Mouse (Mus musculus) gastrocnemius, adult 18-20 months (tissue): Measurements from ENCODE around the gene Tgm2. TPM values are rescaled to one million over a fixed set of nuclear protein-coding genes. Genes with fewer than 3 reads are reported as not detected.

ENCODE experiments used
- DNase-seq: peaks from one replicate; pipeline ENCODE4 v3.0.0; 2021; ENCODE audit warnings: low spot score
- total RNA-seq, 2 experiments: library from RNA; stranded (reverse); gene quantifications; 2 replicates each; pipeline ENCODE4 v1.2.3; 2021

The Tgm2 gene
- total RNA-seq, 2 experiments from 2014 or later: 40.7 to 47.3 TPM

GRCm38 (mm10) chr2:158115838-158116453 is 30.3 kb downstream of the Tgm2 start:
- no peak for DNase-seq

- no peak for DNase-seq
Observed at GRCm38 (mm10) chr2:158114931-158115330, 31.3 kb downstream of the Tgm2 start.

GRCm38 (mm10) chr2:158113591-158114257 is 32.5 kb downstream of the Tgm2 start:
- DNase-seq: peak; percentile 65

- DNase-seq: no peak
Observed at GRCm38 (mm10) chr2:158109516-158109915, 36.7 kb downstream of the Tgm2 start.

- DNase-seq: peak; percentile 57
Observed at GRCm38 (mm10) chr2:158106947-158107587, 39.2 kb downstream of the Tgm2 start.

- DNase-seq: no peak
Observed at GRCm38 (mm10) chr2:158105605-158106004, 40.6 kb downstream of the Tgm2 start.

GRCm38 (mm10) chr2:158104966-158105365 is 41.3 kb downstream of the Tgm2 start:
- DNase-seq: no peak

- DNase-seq: no peak
Observed at GRCm38 (mm10) chr2:158101768-158102167, 44.5 kb downstream of the Tgm2 start.

GRCm38 (mm10) chr2:158099537-158099936 is 46.7 kb downstream of the Tgm2 start:
- DNase-seq: no peak

- no peak for DNase-seq
Observed at GRCm38 (mm10) chr2:158098730-158099129, 47.5 kb downstream of the Tgm2 start.

GRCm38 (mm10) chr2:158097071-158097470 is 49.2 kb downstream of the Tgm2 start:
- DNase-seq: no peak

GRCm38 (mm10) chr2:158094846-158095245 is 51.4 kb downstream of the Tgm2 start:
- DNase-seq: no peak

- no peak for DNase-seq
Observed at GRCm38 (mm10) chr2:158094300-158094699, 51.9 kb downstream of the Tgm2 start.

GRCm38 (mm10) chr2:158093345-158093744 is 52.9 kb downstream of the Tgm2 start:
- peak; percentile 63 for DNase-seq

GRCm38 (mm10) chr2:158090096-158090495 is 56.1 kb downstream of the Tgm2 start:
- no peak for DNase-seq

- no peak for DNase-seq
Observed at GRCm38 (mm10) chr2:158084486-158084885, 61.8 kb downstream of the Tgm2 start.

- no peak for DNase-seq
Observed at GRCm38 (mm10) chr2:158080622-158081241, 65.5 kb downstream of the Tgm2 start.

- DNase-seq: no peak
Observed at GRCm38 (mm10) chr2:158079843-158080395, 66.3 kb downstream of the Tgm2 start.

GRCm38 (mm10) chr2:158078971-158079370 is 67.3 kb downstream of the Tgm2 start:
- DNase-seq: no peak

- no peak for DNase-seq
Observed at GRCm38 (mm10) chr2:158077981-158078380, 68.3 kb downstream of the Tgm2 start.

- DNase-seq: no peak
Observed at GRCm38 (mm10) chr2:158076690-158077089, 69.5 kb downstream of the Tgm2 start.

- peak; percentile 30 for DNase-seq
Observed at GRCm38 (mm10) chr2:158074835-158075234, 71.4 kb downstream of the Tgm2 start.
